Mouse (Mus musculus) G1E (cell line): ENCODE data around the gene Fez1. TPM values are rescaled to one million over a fixed set of nuclear protein-coding genes. Genes with fewer than 3 reads are reported as not detected.

Experiments
- ATAC-seq: 2 replicates; pipeline ENCODE4 v1.8.0; 2016; ENCODE audit warnings: mild to moderate bottlenecking; ENCODE audit not compliant: insufficient number of reproducible peaks, poor library complexity, low FRiP score, severe bottlenecking; ENCODE audit errors: extremely low read depth
- DNase-seq: peaks from one replicate; pipeline ENCODE4 v3.0.0; 2012; ENCODE audit warnings: low spot score
- H3K27me3 ChIP-seq: 2 replicates; pipeline ENCODE4 v1.6.1; 2012; ENCODE audit warnings: mild to moderate bottlenecking, low read length, inconsistent platforms; ENCODE audit not compliant: insufficient read depth
- H3K36me3 ChIP-seq: replicated peaks from 2 replicates; pipeline ENCODE3; 2012; ENCODE audit warnings: mild to moderate bottlenecking, inconsistent platforms
- H3K4me1 ChIP-seq: 2 replicates; pipeline ENCODE4 v1.6.1; 2012; ENCODE audit warnings: low read depth, low read length, inconsistent platforms, mixed read lengths; ENCODE audit not compliant: insufficient read depth
- H3K4me3 ChIP-seq: 2 replicates; pipeline ENCODE4 v1.5.1; 2012; ENCODE audit warnings: low read depth, mild to moderate bottlenecking, inconsistent platforms, low read length, moderate library complexity, mixed read lengths
- H3K9me3 ChIP-seq: replicated peaks from 2 replicates; pipeline ENCODE4 v1.6.1; 2012; ENCODE audit warnings: inconsistent platforms
- CTCF ChIP-seq: IDR thresholded peaks from 2 replicates; pipeline ENCODE4 v1.5.1; 2012; ENCODE audit warnings: low read depth, low read length, inconsistent platforms, mixed read lengths
- GATA1 ChIP-seq: IDR thresholded peaks from 2 replicates; pipeline ENCODE4 v1.6.1; 2012; ENCODE audit warnings: borderline replicate concordance, low read length, inconsistent platforms, mixed read lengths
- GATA2 ChIP-seq: IDR thresholded peaks from 2 replicates; pipeline ENCODE4 v1.6.1; 2012; ENCODE audit warnings: low read depth, low read length, inconsistent platforms, borderline replicate concordance
- POLR2AphosphoS5 ChIP-seq: IDR thresholded peaks from 2 replicates; pipeline ENCODE4 v1.6.1; 2012; ENCODE audit warnings: low read depth, low read length, inconsistent platforms; ENCODE audit not compliant: insufficient replicate concordance
- TAL1 ChIP-seq: conservative IDR thresholded peaks from 2 replicates; pipeline ENCODE4 v1.6.1; 2012; ENCODE audit warnings: low read depth, low read length, inconsistent platforms, mixed read lengths
- polyA plus RNA-seq: library from polyadenylated mRNA; stranded (reverse); fragments of >175 nt; gene quantifications from 2 replicates; pipeline ENCODE4 v1.2.3, GENCODE M21; 2012
- total RNA-seq, 2 experiments: library from RNA; stranded (forward) in 1 of 2; stranded (reverse) in 1 of 2; fragments of 200-1000 nt in 1 of 2; fragments of >200 nt in 1 of 2; fragmentation: Nextera tagmentation in 1 of 2; gene quantifications; 2 replicates each; pipeline ENCODE4 v1.2.3; 2014 to 2017

The Fez1 gene
- total and polyA plus RNA-seq, 3 experiments, result 0.44 TPM; not detected in 2

GRCm38 (mm10) chr9:36796781-36797555 is 24.7 kb upstream of the Fez1 start, which contains the start of gene Ei24:
Ei24 (minus strand) TSS chr9:36797393.
- H3K9me3 ChIP-seq, result no peaks in the 10 kb centered on the region
- peaks cover 13% of the 10 kb centered on the region for H3K4me1 ChIP-seq
- TF ChIP-seq CTCF (no peak), GATA2 (no peak), GATA1 (no peak), POLR2AphosphoS5 (no peak), TAL1 (no peak)
- peak; percentile 89 for ATAC-seq
- H3K4me3 ChIP-seq, result peak within 1 kb of the TSS; percentile 95
- peaks cover 8% of the 10 kb centered on the region; the same call in 1 of the 2 replicates for H3K27me3 ChIP-seq
- peak; percentile 84 for DNase-seq
- peaks cover 12% of the 10 kb centered on the region for H3K36me3 ChIP-seq

GRCm38 (mm10) chr9:36801961-36802360 is 19.7 kb upstream of the Fez1 start:
- no peak for ATAC-seq

GRCm38 (mm10) chr9:36802951-36803350 is 18.7 kb upstream of the Fez1 start:
- peaks cover 8% of the 10 kb centered on the region; the same call in 1 of the 2 replicates for H3K27me3 ChIP-seq
- no peak for DNase-seq
- no peak for ATAC-seq
- no peak for TF ChIP-seq TAL1
- no peak for TF ChIP-seq GATA1
- no peak for TF ChIP-seq CTCF
- TF ChIP-seq GATA2, result no peak
- no peak for TF ChIP-seq POLR2AphosphoS5
- no peak overlapping the region for H3K4me3 ChIP-seq
- no peaks in the 10 kb centered on the region for H3K9me3 ChIP-seq
- no peaks in the 10 kb centered on the region for H3K36me3 ChIP-seq
- no peaks in the 10 kb centered on the region for H3K4me1 ChIP-seq

More at GRCm38 (mm10) chr9:36801961-36802360, 19.7 kb upstream of the Fez1 start:
- peaks cover 8% of the 10 kb centered on the region; the same call in 1 of the 2 replicates for H3K27me3 ChIP-seq
- H3K4me3 ChIP-seq, result no peak overlapping the region
- H3K4me1 ChIP-seq, result peaks cover 4% of the 10 kb centered on the region
- TF ChIP-seq CTCF, result no peak
- TF ChIP-seq GATA2, result no peak
- no peak for TF ChIP-seq TAL1
- DNase-seq, result no peak
- H3K36me3 ChIP-seq, result no peaks in the 10 kb centered on the region
- no peaks in the 10 kb centered on the region for H3K9me3 ChIP-seq

GRCm38 (mm10) chr9:36803386-36803785 is 18.3 kb upstream of the Fez1 start:
- no peak for ATAC-seq
- no peaks in the 10 kb centered on the region for H3K36me3 ChIP-seq
- TF ChIP-seq CTCF (no peak), GATA1 (no peak), POLR2AphosphoS5 (no peak), TAL1 (no peak), GATA2 (no peak)
- no peaks in the 10 kb centered on the region for H3K4me1 ChIP-seq
- no peak overlapping the region for H3K4me3 ChIP-seq
- peaks cover 8% of the 10 kb centered on the region; the same call in 1 of the 2 replicates for H3K27me3 ChIP-seq
- no peak for DNase-seq
- H3K9me3 ChIP-seq, result no peaks in the 10 kb centered on the region

DNA sequence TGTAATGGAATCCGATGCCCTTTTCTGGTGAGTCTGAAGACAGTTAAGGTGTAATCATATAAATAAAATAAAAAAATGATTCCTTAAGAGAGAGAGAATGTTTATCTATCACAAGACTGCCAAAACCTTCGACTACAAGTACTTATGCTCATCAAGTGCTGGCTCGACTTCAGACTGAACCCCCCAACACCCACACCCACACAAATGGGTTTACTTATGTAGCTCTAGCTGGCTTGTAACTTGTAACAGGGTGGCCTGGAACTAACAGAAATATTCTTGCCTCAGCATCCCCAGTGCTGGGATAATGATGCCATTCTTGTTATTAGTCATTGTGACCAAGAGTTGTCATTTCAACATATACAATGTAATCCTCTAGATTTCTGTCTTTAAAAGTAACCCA is 17.7 kb upstream of the Fez1 start:
- Histone ChIP-seq H3K4me1 (no peaks in the 10 kb centered on the region), H3K9me3 (no peaks in the 10 kb centered on the region), H3K4me3 (no peak overlapping the region), H3K36me3 (no peaks in the 10 kb centered on the region), H3K27me3 (peaks cover 8% of the 10 kb centered on the region; the same call in 1 of the 2 replicates)
- no peak for ATAC-seq
- no peak for DNase-seq
- TF ChIP-seq CTCF, result no peak
- no peak for TF ChIP-seq GATA1
- TF ChIP-seq GATA2, result no peak
- TF ChIP-seq POLR2AphosphoS5, result no peak
- no peak for TF ChIP-seq TAL1

DNA sequence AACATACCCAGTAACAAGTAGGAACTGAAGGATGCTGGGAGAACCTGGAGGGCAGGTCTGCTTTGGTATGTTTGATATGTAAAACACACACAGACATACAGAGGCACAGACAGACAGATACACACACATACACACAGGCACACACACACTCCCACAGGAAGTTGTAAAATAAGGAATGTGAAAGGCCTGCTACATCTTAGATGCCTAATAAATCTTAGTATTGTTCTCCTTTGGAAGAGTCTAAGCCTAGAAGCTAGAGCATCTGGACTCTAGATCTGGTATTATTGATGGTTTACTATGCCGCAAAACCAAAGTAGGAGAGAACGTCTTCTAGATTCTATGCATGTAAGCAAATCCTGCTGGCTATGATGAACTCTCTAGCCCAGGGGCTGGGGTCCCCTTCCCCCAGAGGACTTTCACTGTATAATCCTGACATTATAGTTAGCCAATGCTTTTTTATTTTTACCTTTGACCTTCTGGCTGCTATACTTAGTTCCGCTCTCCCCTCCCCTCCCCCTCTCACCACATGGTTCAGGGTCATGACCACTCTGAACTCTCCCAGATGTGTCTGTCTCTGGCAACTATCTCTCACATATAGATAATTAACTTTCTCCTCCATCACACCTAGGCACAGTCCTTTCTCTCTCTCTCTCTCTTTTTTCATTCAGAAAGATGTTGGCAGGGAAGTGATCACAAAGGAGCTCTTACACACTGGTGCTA is 16.2 kb upstream of the Fez1 start:
- DNase-seq (no peak), ATAC-seq (no peak)
- Histone ChIP-seq H3K27me3 (no peaks in the 10 kb centered on the region), H3K9me3 (no peaks in the 10 kb centered on the region), H3K36me3 (no peaks in the 10 kb centered on the region), H3K4me1 (no peaks in the 10 kb centered on the region), H3K4me3 (no peak overlapping the region)
- TF ChIP-seq GATA2 (no peak), CTCF (no peak), POLR2AphosphoS5 (no peak), TAL1 (no peak), GATA1 (no peak)
